16 mouse cellular contexts compared by ENCODE assay signal in genomic region chr8:12856038-12856437, GRCm38 (mm10). TPM values are rescaled to one million over a fixed set of nuclear protein-coding genes. Genes with fewer than 3 reads are reported as not detected.
DNase-seq lines count a peak whose midpoint lies in the region.
"Had no signal": no experiment of that assay in that cellular context is flagged by ENCODE, and none has a peak within 500 bp of the region (broad histone marks: within the 10 kb centered on the region; RNA-seq: fewer than 3 reads in every experiment).

No protein-coding gene starts in this region.

- intact Hi-C loops in heart, postnatal 25 days (cut with DNase I), result no loop called here

- DNase-seq in heart, adult 11 months, result peak; percentile 96
- no peak for DNase-seq in heart, postnatal 25 days (ENCODE audit: low spot score)
- DNase-seq in lung, adult 18-20 months, result peak; percentile 51
- DNase-seq in lung, postnatal 25 days (ENCODE audit: low spot score), result no peak
- DNase-seq in ovary, postnatal 36 days (ENCODE audit: low spot score), result peak; percentile 23
- DNase-seq in ovary, postnatal 10 days (ENCODE audit: low spot score), result no peak
- peak; percentile 22 for DNase-seq in heart, postnatal 4 days
- no peak for DNase-seq in frontal cortex, postnatal 10 days (ENCODE audit: low spot score in 2 of 2)
- DNase-seq: adrenal gland, postnatal 10 days; cerebellum, adult 11-12 months; cerebellum, postnatal 25 days; liver, embryonic 13.5 days; midbrain, embryonic 14.5 days; right cerebral cortex, postnatal 14 days; thymus, postnatal 14 days had no signal

RNA-seq across cellular contexts. Expression of gene Mcf2l, which starts 17.6 kb away (rescaled TPM):
- 10 to 100 TPM; 44.7 to 69.4 TPM for total RNA-seq in heart, postnatal 25 days (2021)
- 10 to 100 TPM; 28.8 to 33.0 TPM for total RNA-seq in heart, postnatal 4 days (2021)
- total RNA-seq: CH12.LX had no signal

Comparison
In these comparisons a context has a peak if more than half of its experiments do, and no peak if none do; other contexts are left out.
1. DNase-seq: peak in heart, adult 11 months (single experiment), lung, adult 18-20 months (2 of 2), ovary, postnatal 36 days (single experiment) and heart, postnatal 4 days (single experiment); none in heart, postnatal 25 days (single experiment), lung, postnatal 25 days (single experiment), ovary, postnatal 10 days (single experiment) and frontal cortex, postnatal 10 days (0 of 2).